Mouse (Mus musculus): ENCODE measurements around the gene Tmem274.
"Not testable (repeated sequence)": the region's sequence is repeated elsewhere in the genome, so short reads cannot be mapped to it uniquely, and the experiment has no call there.

Tmem274 gene

GRCm38 (mm10) chr4:149477078-149477477, at the start of gene Tmem274:
Gene Tmem274, plus strand, starts transcription at chr4:149477378.
- DNase-seq (ENCODE audit: low spot score): no peak

- DNase-seq (ENCODE audit: low spot score): no peak
Measured at GRCm38 (mm10) chr4:149429592-149429991, 47.6 kb upstream of the Tmem274 start.

- DNase-seq (ENCODE audit: low spot score): not testable (repeated sequence)
Measured at GRCm38 (mm10) chr4:149431887-149432286, 45.3 kb upstream of the Tmem274 start.

GRCm38 (mm10) chr4:149440576-149440975, 36.6 kb upstream of the Tmem274 start:
- DNase-seq (ENCODE audit: low spot score): no peak

- no peak for DNase-seq (ENCODE audit: low spot score)
Measured at GRCm38 (mm10) chr4:149442436-149442835, 34.7 kb upstream of the Tmem274 start.

- no peak for DNase-seq (ENCODE audit: low spot score)
Measured at GRCm38 (mm10) chr4:149444465-149444864, 32.7 kb upstream of the Tmem274 start.

- peak; percentile 60 for DNase-seq (ENCODE audit: low spot score)
Measured at GRCm38 (mm10) chr4:149444964-149445701, 32.0 kb upstream of the Tmem274 start.

- DNase-seq (ENCODE audit: low spot score): no peak
Measured at GRCm38 (mm10) chr4:149445868-149446267, 31.3 kb upstream of the Tmem274 start.

- no peak for DNase-seq (ENCODE audit: low spot score)
Measured at GRCm38 (mm10) chr4:149446309-149446708, 30.9 kb upstream of the Tmem274 start.

GRCm38 (mm10) chr4:149450636-149451035, 26.5 kb upstream of the Tmem274 start:
- DNase-seq (ENCODE audit: low spot score): no peak

GRCm38 (mm10) chr4:149453656-149454055, 23.5 kb upstream of the Tmem274 start:
- no peak for DNase-seq (ENCODE audit: low spot score)

- DNase-seq (ENCODE audit: low spot score): no peak
Measured at GRCm38 (mm10) chr4:149454263-149454662, 22.9 kb upstream of the Tmem274 start.

GRCm38 (mm10) chr4:149454879-149455278, 22.3 kb upstream of the Tmem274 start, which contains the start of gene Rbp7:
Gene Rbp7, minus strand, starts transcription at chr4:149454978.
- DNase-seq (ENCODE audit: low spot score): no peak

- DNase-seq (ENCODE audit: low spot score): not testable (repeated sequence)
Measured at GRCm38 (mm10) chr4:149457163-149457562, 20.0 kb upstream of the Tmem274 start.

- no peak for DNase-seq (ENCODE audit: low spot score)
Measured at GRCm38 (mm10) chr4:149457831-149458430, 19.2 kb upstream of the Tmem274 start.

- DNase-seq (ENCODE audit: low spot score): no peak
Measured at GRCm38 (mm10) chr4:149458526-149458925, 18.7 kb upstream of the Tmem274 start.

GRCm38 (mm10) chr4:149459425-149459824, 17.8 kb upstream of the Tmem274 start:
- DNase-seq (ENCODE audit: low spot score): no peak

GRCm38 (mm10) chr4:149460475-149460874, 16.7 kb upstream of the Tmem274 start:
- not testable (repeated sequence) for DNase-seq (ENCODE audit: low spot score)

GRCm38 (mm10) chr4:149461579-149462304, 15.4 kb upstream of the Tmem274 start:
- DNase-seq (ENCODE audit: low spot score): no peak

GRCm38 (mm10) chr4:149462305-149462971, 14.7 kb upstream of the Tmem274 start:
- no peak for DNase-seq (ENCODE audit: low spot score)

- no peak for DNase-seq (ENCODE audit: low spot score)
Measured at GRCm38 (mm10) chr4:149463435-149463950, 13.7 kb upstream of the Tmem274 start.

- DNase-seq (ENCODE audit: low spot score): no peak
Measured at GRCm38 (mm10) chr4:149469557-149469956, 7.6 kb upstream of the Tmem274 start.
